In genomic region chr2:59738356-59738755, GRCm38 (mm10) we compare ENCODE assay signal across 27 mouse cellular contexts.
DNase-seq lines count a peak whose midpoint lies in the region; ATAC-seq and TF ChIP-seq lines count a peak whose summit lies in the region.
"Had no signal": no experiment of that assay in that cellular context is flagged by ENCODE, and none has a peak within 500 bp of the region (broad histone marks: within the 10 kb centered on the region; RNA-seq: fewer than 3 reads in every experiment).

No protein-coding gene starts in this region.

- no peak for TF ChIP-seq CTCF in layer of hippocampus, adult 2 months (conservative IDR thresholded peaks at IDR 0.05)
- no peak for TF ChIP-seq CTCF in lung, postnatal 0 days (IDR thresholded peaks at IDR 0.05)

- H3K9ac ChIP-seq in heart, embryonic 14.5 days (ENCODE audit: low read length): no peak overlapping the region
- no peak overlapping the region for H3K9ac ChIP-seq in lung, postnatal 0 days (replicated peaks; ENCODE audit: low read depth)
- H3K9ac ChIP-seq: hindbrain, embryonic 13.5 days; liver, embryonic 14.5 days; lung, embryonic 14.5 days had no signal

- intact Hi-C loops in heart, postnatal 14 days (cut with DNase I): no loop called here

- no peak for TF ChIP-seq EP300 in lung, postnatal 0 days (IDR thresholded peaks at IDR 0.05)

- H3K9me3 ChIP-seq in heart, embryonic 14.5 days (ENCODE audit: control insufficient read depth, low read length): no peaks in the 10 kb centered on the region
- H3K9me3 ChIP-seq in embryonic facial prominence, embryonic 10.5 days: no peaks in the 10 kb centered on the region
- no peaks in the 10 kb centered on the region for H3K9me3 ChIP-seq in lung, postnatal 0 days (ENCODE audit: low read length)
- H3K9me3 ChIP-seq: hindbrain, embryonic 13.5 days had no signal

- 71% methylated on average over 5 of the region's 5 CpGs for WGBS in heart, embryonic 14.5 days
- 84% methylated on average over 5 of the region's 5 CpGs for WGBS in embryonic facial prominence, embryonic 10.5 days
- 86% methylated on average over 5 of the region's 5 CpGs for WGBS in lung, postnatal 0 days

- ATAC-seq in heart, embryonic 14.5 days (ENCODE audit: insufficient number of reproducible peaks, insufficient read depth, low FRiP score, low read depth): 0 out of 2 replicates have a peak, but pooled peaks have one; percentile 24
- ATAC-seq in lung, postnatal 0 days: no peak
- ATAC-seq: forebrain, embryonic 16.5 days; intestine, embryonic 16.5 days; midbrain, embryonic 16.5 days had no signal

- no peak overlapping the region for H3K4me3 ChIP-seq in heart, embryonic 14.5 days (ENCODE audit: control insufficient read depth in 1 of 2, insufficient read depth in 1 of 2, low read depth in 1 of 2, low read length in 2 of 2)
- no peak overlapping the region for H3K4me3 ChIP-seq in layer of hippocampus, adult 2 months
- H3K4me3 ChIP-seq in embryonic facial prominence, embryonic 10.5 days: no peak overlapping the region
- H3K4me3 ChIP-seq in lung, postnatal 0 days (ENCODE audit: low read depth, low read length): no peak overlapping the region
- H3K4me3 ChIP-seq: erythroblast, embryonic 14.5 days; gastrocnemius, adult 2 months; hindbrain, embryonic 13.5 days had no signal

- H3K27me3 ChIP-seq in heart, embryonic 14.5 days (ENCODE audit: control insufficient read depth, insufficient read depth, low read length): no peaks in the 10 kb centered on the region
- no peaks in the 10 kb centered on the region for H3K27me3 ChIP-seq in embryonic facial prominence, embryonic 10.5 days (replicated peaks; ENCODE audit: low read depth, poor library complexity, severe bottlenecking)
- no peaks in the 10 kb centered on the region for H3K27me3 ChIP-seq in lung, postnatal 0 days (replicated peaks; ENCODE audit: insufficient read depth, low read length)
- H3K27me3 ChIP-seq: CH12.LX; hindbrain, embryonic 13.5 days had no signal

- DNase-seq in heart, postnatal 14 days: no peak
- DNase-seq in layer of hippocampus, adult 2 months (ENCODE audit: low spot score in 2 of 2): no peak
- DNase-seq in layer of hippocampus, postnatal 36 days: no peak
- peak; percentile 47 for DNase-seq in MN1 (ENCODE audit: low spot score)
- DNase-seq in ZHBTc4 (ENCODE audit: low read depth, low spot score): peak; percentile 76
- DNase-seq in embryonic facial prominence, embryonic 10.5 days (ENCODE audit: low spot score): no peak
- no peak for DNase-seq in lung, postnatal 0 days (ENCODE audit: low spot score)
- DNase-seq: adrenal gland, postnatal 10 days; cerebellum, adult 8-10 months; cerebellum, postnatal 36 days; gastrocnemius, adult 2 months; gastrocnemius, postnatal 36 days; heart, postnatal 36 days; kidney, adult 8-10 months; kidney, postnatal 25 days; liver; lung, embryonic 14.5 days; right cerebral cortex, postnatal 4 days had no signal

- H3K27ac ChIP-seq in heart, embryonic 14.5 days (replicated peaks in 1 of 2; ENCODE audit: control insufficient read depth in 1 of 2, insufficient read depth in 1 of 2, low read depth in 2 of 2, low read length in 2 of 2): peak overlapping the region in 1 of 2 experiments; percentile 29; a peak in 1 of 4 replicates
- H3K27ac ChIP-seq in layer of hippocampus, adult 2 months: peak overlapping the region; percentile 88
- H3K27ac ChIP-seq in embryonic facial prominence, embryonic 10.5 days (replicated peaks): no peak overlapping the region
- H3K27ac ChIP-seq in lung, postnatal 0 days (ENCODE audit: low read length): no peak overlapping the region
- H3K27ac ChIP-seq: gastrocnemius, adult 2 months; hindbrain, embryonic 13.5 days; liver, embryonic 14.5 days had no signal

- 0 out of 2 replicates have a peak, but pooled peaks cover 8% of the 10 kb centered on the region for H3K36me3 ChIP-seq in heart, embryonic 14.5 days (ENCODE audit: control insufficient read depth, insufficient read depth, low read length)
- 0 out of 2 replicates have a peak, but pooled peaks cover 8% of the 10 kb centered on the region for H3K36me3 ChIP-seq in embryonic facial prominence, embryonic 10.5 days (replicated peaks)
- H3K36me3 ChIP-seq in lung, postnatal 0 days (ENCODE audit: insufficient read depth, low read length): no peaks in the 10 kb centered on the region
- H3K36me3 ChIP-seq: hindbrain, embryonic 13.5 days had no signal

- H3K4me2 ChIP-seq in heart, embryonic 14.5 days (ENCODE audit: low read length): no peak overlapping the region
- no peak overlapping the region for H3K4me2 ChIP-seq in lung, postnatal 0 days (replicated peaks; ENCODE audit: low read depth, low read length)
- H3K4me2 ChIP-seq: hindbrain, embryonic 13.5 days; lung, embryonic 14.5 days; midbrain, embryonic 11.5 days had no signal

- H3K4me1 ChIP-seq in heart, embryonic 14.5 days (ENCODE audit: control insufficient read depth in 2 of 2, insufficient read depth in 2 of 2, low read length in 2 of 2): peaks cover 22 to 31% of the 10 kb centered on the region in 2 experiments
- H3K4me1 ChIP-seq in embryonic facial prominence, embryonic 10.5 days: peaks cover 51% of the 10 kb centered on the region
- peaks cover 19% of the 10 kb centered on the region; the same call in 1 of the 2 replicates for H3K4me1 ChIP-seq in lung, postnatal 0 days (ENCODE audit: insufficient read depth, low read depth, low read length)

Comparison
In these comparisons a context has a peak if more than half of its experiments do, and no peak if none do; other contexts are left out.
1. DNase-seq: peak in MN1 (single experiment) and ZHBTc4 (single experiment); none in heart, postnatal 14 days (0 of 2), layer of hippocampus, adult 2 months (0 of 2), layer of hippocampus, postnatal 36 days (0 of 2), embryonic facial prominence, embryonic 10.5 days (single experiment) and lung, postnatal 0 days (single experiment).